Mouse (Mus musculus): Measurements from ENCODE around the gene Il16. TPM values are rescaled to one million over a fixed set of nuclear protein-coding genes. Genes with fewer than 3 reads are reported as not detected.

The Il16 gene
- polyA plus RNA-seq (2015; fragmentation: Nextera tagmentation; extraction: Ambion mirVana) = 0.90 and 1.5 TPM in 2 replicates

GRCm38 (mm10) chr7:83745413-83746106 lies at the start of gene Il16:
Gene Il16, minus strand, starts transcription at chr7:83745726.
- Histone ChIP-seq H3K9ac (replicated peaks; ENCODE audit: low read depth, low read length) (no peak within 1 kb of the TSS), H3K27me3 (replicated peaks; ENCODE audit: control insufficient read depth, insufficient read depth, low read length) (no peaks in the 10 kb centered on the region), H3K36me3 (ENCODE audit: control insufficient read depth, insufficient read depth) (no peaks in the 10 kb centered on the region), H3K4me3 (replicated peaks; ENCODE audit: low read length) (no peak within 1 kb of the TSS), H3K9me3 (ENCODE audit: control insufficient read depth, low read length) (no peaks in the 10 kb centered on the region), H3K4me2 (ENCODE audit: low read length) (no peak within 1 kb of the TSS; the same call in 1 of the 2 replicates), H3K4me1 (replicated peaks; ENCODE audit: control insufficient read depth, insufficient read depth, low read length) (peaks cover 3% of the 10 kb centered on the region; the same call in 1 of the 2 replicates), H3K27ac (ENCODE audit: low read length) (no peak within 1 kb of the TSS)
- 57% methylated on average over 20 of the region's 20 CpGs for WGBS
- no peak; the same call in 1 of the 2 replicates for ATAC-seq

GRCm38 (mm10) chr7:83794705-83795104 lies 49.2 kb upstream of the Il16 start, which contains the start of gene Cfap161:
Gene Cfap161, minus strand, starts transcription at chr7:83794880.
- whole genome bisulfite sequencing = 3% methylated on average over 14 of the region's 14 CpGs
- Histone ChIP-seq H3K9me3 (ENCODE audit: control insufficient read depth, low read length) (no peaks in the 10 kb centered on the region), H3K27ac (ENCODE audit: low read length) (no peak within 1 kb of the TSS), H3K9ac (replicated peaks; ENCODE audit: low read depth, low read length) (no peak within 1 kb of the TSS), H3K4me1 (replicated peaks; ENCODE audit: control insufficient read depth, insufficient read depth, low read length) (peaks cover 10% of the 10 kb centered on the region; the same call in 1 of the 2 replicates), H3K36me3 (ENCODE audit: control insufficient read depth, insufficient read depth) (no peaks in the 10 kb centered on the region), H3K4me2 (ENCODE audit: low read length) (peak within 1 kb of the TSS; percentile 20), H3K27me3 (replicated peaks; ENCODE audit: control insufficient read depth, insufficient read depth, low read length) (no peaks in the 10 kb centered on the region), H3K4me3 (replicated peaks; ENCODE audit: low read length) (no peak within 1 kb of the TSS)
- ATAC-seq = peak; percentile 93

GRCm38 (mm10) chr7:83794006-83794683 lies 48.6 kb upstream of the Il16 start:
- Histone ChIP-seq H3K4me2 (ENCODE audit: low read length) (peak overlapping the region; percentile 20), H3K4me3 (replicated peaks; ENCODE audit: low read length) (no peak overlapping the region), H3K27ac (ENCODE audit: low read length) (no peak overlapping the region), H3K9ac (replicated peaks; ENCODE audit: low read depth, low read length) (no peak overlapping the region), H3K36me3 (ENCODE audit: control insufficient read depth, insufficient read depth) (no peaks in the 10 kb centered on the region), H3K9me3 (ENCODE audit: control insufficient read depth, low read length) (no peaks in the 10 kb centered on the region), H3K27me3 (replicated peaks; ENCODE audit: control insufficient read depth, insufficient read depth, low read length) (no peaks in the 10 kb centered on the region), H3K4me1 (replicated peaks; ENCODE audit: control insufficient read depth, insufficient read depth, low read length) (peaks cover 10% of the 10 kb centered on the region; the same call in 1 of the 2 replicates)
- no peak for ATAC-seq
- WGBS = 52% methylated on average over 11 of the region's 11 CpGs

- H3K27me3 ChIP-seq (replicated peaks; ENCODE audit: control insufficient read depth, insufficient read depth, low read length) = no peaks in the 10 kb centered on the region
- H3K9ac ChIP-seq (replicated peaks; ENCODE audit: low read depth, low read length) = no peak overlapping the region
- 89% methylated on average over 4 of the region's 4 CpGs for WGBS
- no peaks in the 10 kb centered on the region for H3K36me3 ChIP-seq (ENCODE audit: control insufficient read depth, insufficient read depth)
- no peaks in the 10 kb centered on the region for H3K9me3 ChIP-seq (ENCODE audit: control insufficient read depth, low read length)
- H3K4me1 ChIP-seq (replicated peaks; ENCODE audit: control insufficient read depth, insufficient read depth, low read length) = no peaks in the 10 kb centered on the region
- no peak for ATAC-seq
- no peak overlapping the region for H3K4me2 ChIP-seq (ENCODE audit: low read length)
- H3K4me3 ChIP-seq (replicated peaks; ENCODE audit: low read length) = no peak overlapping the region
- H3K27ac ChIP-seq (ENCODE audit: low read length) = no peak overlapping the region
Observed at GRCm38 (mm10) chr7:83780881-83781280, 35.4 kb upstream of the Il16 start.

- Histone ChIP-seq H3K27ac (ENCODE audit: low read length) (no peak overlapping the region), H3K9me3 (ENCODE audit: control insufficient read depth, low read length) (no peaks in the 10 kb centered on the region), H3K4me2 (ENCODE audit: low read length) (no peak overlapping the region), H3K27me3 (replicated peaks; ENCODE audit: control insufficient read depth, insufficient read depth, low read length) (no peaks in the 10 kb centered on the region), H3K4me1 (replicated peaks; ENCODE audit: control insufficient read depth, insufficient read depth, low read length) (no peaks in the 10 kb centered on the region), H3K4me3 (replicated peaks; ENCODE audit: low read length) (no peak overlapping the region), H3K36me3 (ENCODE audit: control insufficient read depth, insufficient read depth) (no peaks in the 10 kb centered on the region), H3K9ac (replicated peaks; ENCODE audit: low read depth, low read length) (no peak overlapping the region)
- ATAC-seq = no peak
- WGBS = 74% methylated on average over 4 of the region's 4 CpGs
Observed at GRCm38 (mm10) chr7:83780026-83780425, 34.5 kb upstream of the Il16 start.

- Histone ChIP-seq H3K36me3 (ENCODE audit: control insufficient read depth, insufficient read depth) (no peaks in the 10 kb centered on the region), H3K27me3 (replicated peaks; ENCODE audit: control insufficient read depth, insufficient read depth, low read length) (no peaks in the 10 kb centered on the region), H3K9me3 (ENCODE audit: control insufficient read depth, low read length) (no peaks in the 10 kb centered on the region), H3K9ac (replicated peaks; ENCODE audit: low read depth, low read length) (no peak overlapping the region), H3K27ac (ENCODE audit: low read length) (no peak overlapping the region), H3K4me1 (replicated peaks; ENCODE audit: control insufficient read depth, insufficient read depth, low read length) (no peaks in the 10 kb centered on the region), H3K4me3 (replicated peaks; ENCODE audit: low read length) (no peak overlapping the region), H3K4me2 (ENCODE audit: low read length) (no peak overlapping the region)
- ATAC-seq = no peak
- WGBS = 72% methylated on average over 2 of the region's 2 CpGs
Observed at GRCm38 (mm10) chr7:83779028-83779427, 33.5 kb upstream of the Il16 start.

- Histone ChIP-seq H3K36me3 (ENCODE audit: control insufficient read depth, insufficient read depth) (no peaks in the 10 kb centered on the region), H3K9ac (replicated peaks; ENCODE audit: low read depth, low read length) (no peak overlapping the region), H3K4me1 (replicated peaks; ENCODE audit: control insufficient read depth, insufficient read depth, low read length) (no peaks in the 10 kb centered on the region), H3K9me3 (ENCODE audit: control insufficient read depth, low read length) (no peaks in the 10 kb centered on the region), H3K4me3 (replicated peaks; ENCODE audit: low read length) (no peak overlapping the region), H3K27ac (ENCODE audit: low read length) (no peak overlapping the region), H3K27me3 (replicated peaks; ENCODE audit: control insufficient read depth, insufficient read depth, low read length) (no peaks in the 10 kb centered on the region), H3K4me2 (ENCODE audit: low read length) (no peak overlapping the region)
- no peak for ATAC-seq
- 77% methylated on average over 2 of the region's 2 CpGs for WGBS
Observed at GRCm38 (mm10) chr7:83778516-83778915, 33.0 kb upstream of the Il16 start.

- Histone ChIP-seq H3K27ac (ENCODE audit: low read length) (no peak overlapping the region), H3K4me3 (replicated peaks; ENCODE audit: low read length) (no peak overlapping the region), H3K27me3 (replicated peaks; ENCODE audit: control insufficient read depth, insufficient read depth, low read length) (no peaks in the 10 kb centered on the region), H3K4me2 (ENCODE audit: low read length) (no peak overlapping the region), H3K4me1 (replicated peaks; ENCODE audit: control insufficient read depth, insufficient read depth, low read length) (no peaks in the 10 kb centered on the region), H3K36me3 (ENCODE audit: control insufficient read depth, insufficient read depth) (no peaks in the 10 kb centered on the region), H3K9me3 (ENCODE audit: control insufficient read depth, low read length) (no peaks in the 10 kb centered on the region), H3K9ac (replicated peaks; ENCODE audit: low read depth, low read length) (no peak overlapping the region)
- WGBS = 37% methylated on average over 5 of the region's 5 CpGs
- no peak for ATAC-seq
Observed at GRCm38 (mm10) chr7:83774721-83775120, 29.2 kb upstream of the Il16 start.

- H3K36me3 ChIP-seq (ENCODE audit: control insufficient read depth, insufficient read depth) = no peaks in the 10 kb centered on the region
- no peak overlapping the region for H3K27ac ChIP-seq (ENCODE audit: low read length)
- H3K9me3 ChIP-seq (ENCODE audit: control insufficient read depth, low read length) = no peaks in the 10 kb centered on the region
- H3K27me3 ChIP-seq (replicated peaks; ENCODE audit: control insufficient read depth, insufficient read depth, low read length) = no peaks in the 10 kb centered on the region
- H3K4me1 ChIP-seq (replicated peaks; ENCODE audit: control insufficient read depth, insufficient read depth, low read length) = no peaks in the 10 kb centered on the region
- no peak overlapping the region for H3K4me3 ChIP-seq (replicated peaks; ENCODE audit: low read length)
- ATAC-seq = no peak
- 73% methylated on average over 3 of the region's 3 CpGs for WGBS
- no peak overlapping the region for H3K9ac ChIP-seq (replicated peaks; ENCODE audit: low read depth, low read length)
- H3K4me2 ChIP-seq (ENCODE audit: low read length) = no peak overlapping the region
Observed at GRCm38 (mm10) chr7:83763674-83764073, 18.1 kb upstream of the Il16 start.

Measured in forebrain, embryonic 16.5 days (tissue).